Mouse (Mus musculus) testis, adult 2 months (tissue): ENCODE measurements at regions not wholly inside any gene's neighbourhood (a gene's known extent, or its start where the extent isn't known, plus 50 kb on each side); places are given as distances from the start of the nearest gene placed in this dataset.

Experiments used
- H3K27ac ChIP-seq: fragments of 200-500 bp; 2 replicates; pipeline ENCODE4 v1.5.1; 2012; ENCODE audit warnings: low read depth, low read length; ENCODE audit not compliant: control insufficient read depth, insufficient read depth
- H3K27me3 ChIP-seq: fragments of 200-500 bp; 2 replicates; pipeline ENCODE4 v1.6.1; 2012; ENCODE audit warnings: mild to moderate bottlenecking, low read length, moderate library complexity; ENCODE audit not compliant: control insufficient read depth, insufficient read depth
- H3K36me3 ChIP-seq: fragments of 200-500 bp; 2 replicates; pipeline ENCODE4 v1.6.1; 2012; ENCODE audit warnings: mild to moderate bottlenecking, low read length; ENCODE audit not compliant: control insufficient read depth, insufficient read depth
- H3K4me1 ChIP-seq: fragments of 200-500 bp; 2 replicates; pipeline ENCODE4 v1.6.1; 2012; ENCODE audit warnings: low read length; ENCODE audit not compliant: control insufficient read depth, insufficient read depth
- H3K4me3 ChIP-seq: fragments of 200-500 bp; 2 replicates; pipeline ENCODE4 v1.5.1; 2012; ENCODE audit warnings: low read depth, mild to moderate bottlenecking, low read length, moderate library complexity, mixed read lengths; ENCODE audit not compliant: control insufficient read depth
- CTCF ChIP-seq: fragments of 200-500 bp; IDR thresholded peaks from 2 replicates; pipeline ENCODE4 v1.5.1; 2012; ENCODE audit warnings: low read depth, mild to moderate bottlenecking, inconsistent platforms, low read length, moderate library complexity; ENCODE audit not compliant: control insufficient read depth, insufficient read depth, insufficient replicate concordance
- POLR2A ChIP-seq: fragments of 200-500 bp; IDR thresholded peaks from 2 replicates; pipeline ENCODE4 v1.6.1; 2012; ENCODE audit warnings: low read depth, mild to moderate bottlenecking, inconsistent platforms, low read length, moderate library complexity; ENCODE audit not compliant: control insufficient read depth

- no peaks in the 10 kb centered on the region for H3K27me3 ChIP-seq
- no peak overlapping the region for H3K4me3 ChIP-seq
- H3K27ac ChIP-seq, result no peak overlapping the region
- H3K36me3 ChIP-seq, result no peaks in the 10 kb centered on the region
- TF ChIP-seq POLR2A (no peak), CTCF (no peak)
- no peaks in the 10 kb centered on the region for H3K4me1 ChIP-seq
Observed at GRCm38 (mm10) chr1:105116231-105116630, 240.3 kb downstream of the Rnf152 start.

- TF ChIP-seq CTCF (no peak), POLR2A (no peak)
- Histone ChIP-seq H3K4me3 (no peak overlapping the region), H3K4me1 (no peaks in the 10 kb centered on the region), H3K36me3 (no peaks in the 10 kb centered on the region), H3K27me3 (no peaks in the 10 kb centered on the region), H3K27ac (no peak overlapping the region)
Observed at GRCm38 (mm10) chr1:105115391-105115790, 241.1 kb downstream of the Rnf152 start.

GRCm38 (mm10) chr1:105114835-105115234 lies 241.7 kb downstream of the Rnf152 start:
- Histone ChIP-seq H3K27ac (no peak overlapping the region), H3K36me3 (no peaks in the 10 kb centered on the region), H3K4me1 (no peaks in the 10 kb centered on the region), H3K27me3 (no peaks in the 10 kb centered on the region), H3K4me3 (no peak overlapping the region)
- TF ChIP-seq POLR2A (no peak), CTCF (no peak)

GRCm38 (mm10) chr1:105112762-105113525 lies 243.6 kb downstream of the Rnf152 start:
- Histone ChIP-seq H3K4me1 (no peaks in the 10 kb centered on the region), H3K36me3 (no peaks in the 10 kb centered on the region), H3K4me3 (no peak overlapping the region), H3K27ac (no peak overlapping the region), H3K27me3 (no peaks in the 10 kb centered on the region)
- no peak for TF ChIP-seq CTCF
- no peak for TF ChIP-seq POLR2A

GRCm38 (mm10) chr1:105111236-105111635 lies 245.3 kb downstream of the Rnf152 start:
- H3K27ac ChIP-seq, result no peak overlapping the region

GRCm38 (mm10) chr1:105110581-105111210 lies 245.8 kb downstream of the Rnf152 start:
- no peaks in the 10 kb centered on the region for H3K4me1 ChIP-seq
- no peak for TF ChIP-seq POLR2A
- H3K4me3 ChIP-seq, result no peak overlapping the region
- no peaks in the 10 kb centered on the region for H3K36me3 ChIP-seq
- H3K27ac ChIP-seq, result no peak overlapping the region
- H3K27me3 ChIP-seq, result no peaks in the 10 kb centered on the region

More at GRCm38 (mm10) chr1:105111236-105111635, 245.3 kb downstream of the Rnf152 start:
- TF ChIP-seq CTCF (no peak), POLR2A (no peak)
- no peaks in the 10 kb centered on the region for H3K27me3 ChIP-seq
- H3K4me1 ChIP-seq, result no peaks in the 10 kb centered on the region
- H3K4me3 ChIP-seq, result no peak overlapping the region
- H3K36me3 ChIP-seq, result no peaks in the 10 kb centered on the region

- no peak for TF ChIP-seq POLR2A
- no peak for TF ChIP-seq CTCF
- H3K27ac ChIP-seq, result no peak overlapping the region
- no peaks in the 10 kb centered on the region for H3K4me1 ChIP-seq
- H3K36me3 ChIP-seq, result no peaks in the 10 kb centered on the region
- H3K4me3 ChIP-seq, result no peak overlapping the region
- H3K27me3 ChIP-seq, result no peaks in the 10 kb centered on the region
Observed at GRCm38 (mm10) chr1:105107836-105108235, 248.7 kb downstream of the Rnf152 start.
